Mouse (Mus musculus) spleen, adult 2 months (tissue): ENCODE measurements around the gene Tex11. TPM values are rescaled to one million over a fixed set of nuclear protein-coding genes. Genes with fewer than 3 reads are reported as not detected.

ENCODE experiments used
- DNase-seq, 2 experiments: peaks; one replicate each; pipeline versions ENCODE4 v3.0.0 to v3.0.0-alpha.2; 2012 to 2021; ENCODE audit warnings: low spot score in 2 of 2, low read depth in 1 of 2
- H3K27ac ChIP-seq: fragments of 200-500 bp; 2 replicates; pipeline ENCODE4 v1.5.1; 2012; ENCODE audit warnings: low read length, inconsistent platforms; ENCODE audit not compliant: insufficient read depth
- H3K27me3 ChIP-seq: fragments of 200-500 bp; 2 replicates; pipeline ENCODE4 v1.6.1; 2012; ENCODE audit warnings: mild to moderate bottlenecking, moderate library complexity, low read length, inconsistent platforms; ENCODE audit not compliant: control insufficient read depth, insufficient read depth
- H3K36me3 ChIP-seq: fragments of 200-500 bp; 2 replicates; pipeline ENCODE4 v1.6.1; 2012; ENCODE audit warnings: mild to moderate bottlenecking, low read length, inconsistent platforms; ENCODE audit not compliant: control insufficient read depth, insufficient read depth
- H3K4me1 ChIP-seq: fragments of 200-500 bp; 2 replicates; pipeline ENCODE4 v1.6.1; 2011; ENCODE audit warnings: inconsistent platforms; ENCODE audit not compliant: control insufficient read depth, insufficient read depth, insufficient read length
- H3K4me3 ChIP-seq: fragments of 200-500 bp; 2 replicates; pipeline ENCODE4 v1.5.1; 2011; ENCODE audit warnings: mild to moderate bottlenecking, inconsistent platforms; ENCODE audit not compliant: insufficient read depth, insufficient read length; ENCODE audit errors: extremely low read depth
- CTCF ChIP-seq: fragments of 200-500 bp; IDR thresholded peaks from 2 replicates; pipeline ENCODE4 v1.5.1; 2011; ENCODE audit warnings: mild to moderate bottlenecking, inconsistent platforms; ENCODE audit not compliant: insufficient read depth, insufficient read length, insufficient replicate concordance; ENCODE audit errors: extremely low read depth
- POLR2A ChIP-seq: fragments of 200-500 bp; IDR thresholded peaks from 2 replicates; pipeline ENCODE4 v1.6.1; 2011; ENCODE audit warnings: low read depth, low read length, inconsistent platforms
- WGBS: fragments of 180-500 bp; shearing (Covaris S2); methylation state at CpG from one replicate; pipeline ENCODE4 v1.1.7; 2018; 5-methylcytosine and 5-hydroxymethylcytosine counted together
- polyA plus RNA-seq: library from polyadenylated mRNA; depleted of rRNA; stranded (reverse); fragments of >200 nt; gene quantifications from 2 replicates; pipeline ENCODE4 v1.2.3, GENCODE M21; 2012

Gene Tex11
- polyA plus RNA-seq, 1 experiment = not detected

DNA sequence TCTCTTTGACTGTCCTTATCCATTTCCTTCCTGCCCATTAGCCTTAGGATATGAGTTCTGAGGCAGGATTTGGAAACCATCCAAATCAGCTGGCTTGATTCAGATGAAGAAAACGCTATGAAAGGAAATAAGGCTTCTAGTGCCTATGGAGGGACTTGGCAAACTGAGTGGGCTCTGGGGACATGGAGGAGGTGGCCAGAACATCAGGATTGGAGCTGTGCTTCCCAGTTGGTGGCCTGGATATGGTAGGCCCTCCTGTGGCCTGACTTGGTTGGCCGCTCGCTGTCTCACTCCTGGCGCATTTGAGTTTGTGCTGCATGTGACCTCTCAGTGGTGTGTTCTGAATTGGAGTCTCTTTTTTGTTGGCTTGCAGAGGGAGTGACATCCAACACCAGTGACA is 248.3 kb downstream of the Tex11 start:
- Histone ChIP-seq H3K36me3 (no peaks in the 10 kb centered on the region; the same call in 1 of the 2 replicates), H3K4me1 (no peaks in the 10 kb centered on the region), H3K4me3 (no peak overlapping the region), H3K27ac (no peak overlapping the region), H3K27me3 (no peaks in the 10 kb centered on the region)
- no peak for DNase-seq
- TF ChIP-seq CTCF (no peak), POLR2A (no peak)
- WGBS = 93% methylated on average over 4 of the region's 4 CpGs

DNA sequence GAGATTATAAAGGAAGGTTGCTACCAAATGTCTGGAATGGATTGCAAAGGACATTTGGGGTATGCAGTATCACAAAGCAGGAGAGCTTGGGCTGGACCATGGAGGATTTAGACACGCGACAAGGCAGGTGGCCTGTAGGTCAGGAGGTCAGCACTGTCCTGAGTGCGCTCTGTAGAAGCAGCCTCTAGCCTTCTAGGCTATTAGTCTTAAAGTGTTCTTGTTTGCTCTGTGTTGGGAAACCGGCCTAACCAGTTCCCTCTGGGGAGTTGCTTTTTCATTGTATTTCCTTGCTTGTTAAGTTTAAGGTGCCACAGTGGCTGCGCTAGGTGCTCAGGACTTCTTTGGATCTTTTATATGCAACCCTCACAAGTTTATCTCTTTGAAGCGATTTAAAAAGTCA is 257.4 kb downstream of the Tex11 start:
- DNase-seq = no peak
- Histone ChIP-seq H3K27ac (no peak overlapping the region), H3K4me3 (no peak overlapping the region), H3K36me3 (no peaks in the 10 kb centered on the region), H3K27me3 (no peaks in the 10 kb centered on the region), H3K4me1 (no peaks in the 10 kb centered on the region)
- WGBS = 74% methylated on average over 6 of the region's 6 CpGs
- TF ChIP-seq POLR2A = no peak
- TF ChIP-seq CTCF = no peak

DNA sequence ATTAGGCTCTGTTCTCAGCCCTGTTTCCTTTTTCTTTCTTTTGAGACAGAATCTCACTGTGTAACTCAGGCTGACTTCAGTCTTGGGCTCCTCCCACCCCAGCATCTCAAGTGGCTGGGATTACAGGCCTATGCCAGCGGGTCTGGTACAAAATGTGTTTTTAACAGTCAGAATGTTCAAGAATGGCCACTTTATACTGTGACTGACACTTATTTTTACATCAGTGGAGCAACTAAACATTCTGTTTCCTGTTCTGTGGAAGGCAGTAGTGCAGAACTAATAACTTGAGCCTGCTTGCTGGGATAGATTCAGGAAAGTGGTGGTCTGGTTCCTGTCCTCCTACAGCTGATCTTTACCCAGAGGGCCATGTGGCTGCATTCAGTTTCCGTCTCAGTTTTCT is 258.8 kb downstream of the Tex11 start:
- 38% methylated on average over 2 of the region's 2 CpGs for WGBS
- H3K27me3 ChIP-seq = no peaks in the 10 kb centered on the region
- no peaks in the 10 kb centered on the region for H3K4me1 ChIP-seq
- no peak for TF ChIP-seq CTCF
- no peak for DNase-seq
- H3K4me3 ChIP-seq = no peak overlapping the region
- H3K27ac ChIP-seq = no peak overlapping the region
- no peaks in the 10 kb centered on the region for H3K36me3 ChIP-seq

DNA sequence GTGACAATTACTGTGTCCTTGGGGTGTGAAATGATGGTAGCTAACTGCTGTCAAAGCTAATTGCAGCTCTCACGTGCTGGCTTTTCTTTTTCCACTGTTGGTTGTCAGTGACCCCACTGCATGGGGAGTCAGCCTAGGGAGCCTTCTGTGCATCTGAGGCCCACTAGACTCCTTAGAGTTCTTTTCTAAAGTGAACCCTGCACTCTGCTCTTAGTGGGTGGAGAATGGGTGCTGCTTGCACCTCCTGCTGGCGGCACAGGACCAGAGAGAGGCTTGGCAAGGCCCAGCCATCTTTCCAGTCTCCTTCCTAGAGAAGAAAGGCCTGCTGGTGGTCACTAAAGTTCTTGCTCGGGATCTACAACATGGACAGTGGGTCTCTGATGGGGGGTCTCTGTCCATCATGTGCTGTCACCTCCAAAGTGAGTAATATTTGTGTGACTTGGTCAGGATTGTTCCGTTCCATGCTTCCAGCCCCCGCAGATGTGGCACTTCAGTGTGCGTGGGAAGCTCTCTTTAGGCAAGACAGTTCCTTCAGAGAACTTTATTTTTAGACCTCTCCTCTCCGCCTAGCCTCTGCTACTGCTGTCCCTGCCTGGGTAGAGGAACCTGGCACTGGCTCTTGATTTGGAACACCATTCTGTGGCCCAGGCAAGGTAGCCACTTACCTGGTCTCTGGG is 261.5 kb downstream of the Tex11 start:
- H3K4me1 ChIP-seq = no peaks in the 10 kb centered on the region
- 73% methylated on average over 7 of the region's 7 CpGs for WGBS
- no peak overlapping the region for H3K4me3 ChIP-seq

DNA sequence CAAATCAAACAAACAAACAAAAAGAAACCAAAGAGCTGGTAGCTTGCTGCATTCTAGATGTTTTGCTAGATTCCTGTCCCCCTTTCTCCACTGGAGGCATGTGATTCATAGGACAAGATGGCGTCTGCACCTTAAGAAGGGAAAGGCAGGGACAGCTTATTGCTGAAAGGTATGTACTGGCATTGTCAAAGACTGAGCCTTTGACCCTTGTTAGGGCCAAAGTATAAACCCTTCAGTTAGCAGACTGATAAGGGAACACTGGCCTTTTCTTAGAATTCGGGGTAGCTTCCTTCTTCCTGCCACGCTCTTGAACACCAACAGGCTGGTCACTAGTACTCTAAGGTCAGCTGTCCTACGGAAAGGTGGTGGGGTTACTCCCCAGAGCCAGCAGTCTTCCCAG is 262.1 kb downstream of the Tex11 start:
- Histone ChIP-seq H3K4me3 (no peak overlapping the region), H3K36me3 (no peaks in the 10 kb centered on the region), H3K4me1 (no peaks in the 10 kb centered on the region), H3K27ac (no peak overlapping the region), H3K27me3 (no peaks in the 10 kb centered on the region)
- DNase-seq = no peak
- 90% methylated on average over 4 of the region's 4 CpGs for WGBS
- no peak for TF ChIP-seq POLR2A
- no peak for TF ChIP-seq CTCF

More for the DNA sequence above, 261.5 kb downstream of the Tex11 start:
- TF ChIP-seq POLR2A (no peak), CTCF (no peak)
- Histone ChIP-seq H3K27me3 (no peaks in the 10 kb centered on the region), H3K27ac (no peak overlapping the region), H3K36me3 (no peaks in the 10 kb centered on the region)
- no peak for DNase-seq

DNA sequence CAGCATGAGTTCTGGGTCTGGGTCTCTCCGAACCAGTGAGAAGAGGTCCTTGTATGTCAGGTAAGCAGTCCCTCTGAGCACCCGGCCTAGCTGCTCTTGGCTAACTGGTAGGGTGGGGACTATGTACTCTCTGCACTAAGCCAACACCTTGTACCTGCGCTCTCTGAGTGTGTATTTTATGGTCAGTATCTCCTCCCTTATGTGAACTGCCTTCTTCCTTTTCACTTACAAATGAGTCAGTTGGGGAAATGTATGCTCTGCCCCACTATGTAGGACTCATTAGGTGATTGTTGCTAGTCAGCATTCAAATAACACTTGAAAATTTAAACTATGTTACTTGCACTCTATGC is 262.8 kb downstream of the Tex11 start:
- WGBS = 88% methylated on average over 3 of the region's 3 CpGs
- Histone ChIP-seq H3K4me3 (no peak overlapping the region), H3K36me3 (no peaks in the 10 kb centered on the region), H3K27me3 (no peaks in the 10 kb centered on the region), H3K4me1 (no peaks in the 10 kb centered on the region), H3K27ac (no peak overlapping the region)
- TF ChIP-seq CTCF (no peak), POLR2A (no peak)
- DNase-seq = no peak

DNA sequence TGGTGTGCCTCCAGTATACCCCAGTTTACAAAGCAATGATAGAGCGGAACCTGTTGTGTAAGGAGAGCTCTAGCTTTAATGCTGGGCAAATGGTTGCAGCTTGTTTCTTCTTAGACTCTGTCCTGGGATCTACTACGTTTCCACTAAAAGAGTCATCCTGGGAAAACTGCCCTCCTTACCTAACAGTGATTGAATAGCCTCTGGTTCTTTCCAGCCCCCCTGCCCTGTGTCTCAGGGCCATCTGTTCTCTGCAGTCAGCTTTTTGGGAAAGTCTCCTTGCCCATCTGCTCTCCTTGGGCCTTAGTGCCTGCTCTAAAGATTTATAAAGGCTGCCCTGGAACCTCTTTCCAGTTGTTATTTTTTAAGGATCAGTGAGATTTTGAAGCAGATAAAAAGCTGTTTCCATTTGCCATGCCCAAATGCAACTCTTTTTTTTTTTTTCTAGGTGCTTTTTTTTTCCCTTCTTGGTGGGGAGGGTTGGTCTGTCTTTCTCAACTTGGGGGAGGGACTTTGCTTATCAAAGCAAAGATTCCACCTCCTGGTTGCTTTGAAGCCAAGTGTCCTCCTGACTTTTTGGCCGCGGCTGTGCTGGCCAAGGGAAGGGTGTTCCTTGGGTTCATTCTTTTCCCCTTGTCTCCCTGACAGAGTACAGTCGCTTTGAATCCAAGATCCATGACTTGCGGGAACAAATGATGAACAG is 263.3 kb downstream of the Tex11 start:
- no peaks in the 10 kb centered on the region for H3K27me3 ChIP-seq
- no peaks in the 10 kb centered on the region for H3K4me1 ChIP-seq
- H3K27ac ChIP-seq = no peak overlapping the region
- TF ChIP-seq CTCF = no peak
- no peak for TF ChIP-seq POLR2A
- H3K4me3 ChIP-seq = no peak overlapping the region
- WGBS = 85% methylated on average over 6 of the region's 6 CpGs
- H3K36me3 ChIP-seq = no peaks in the 10 kb centered on the region
- no peak for DNase-seq
